Mouse (Mus musculus) urinary bladder, adult 2 months (tissue): Measurements from ENCODE around the gene Nek3. TPM values are rescaled to one million over a fixed set of nuclear protein-coding genes. Genes with fewer than 3 reads are reported as not detected.
A peak's percentile ranks its signal among the peaks of the same experiment; 100 is the strongest.
"Not testable (repeated sequence)": the region's sequence is repeated elsewhere in the genome, so short reads cannot be mapped to it uniquely, and the experiment has no call there.

Source experiments
- DNase-seq: peaks from one replicate; pipeline ENCODE4 v3.0.0; 2022; ENCODE audit warnings: low spot score
- polyA plus RNA-seq: library from polyadenylated mRNA; depleted of rRNA; stranded (reverse); fragments of >200 nt; gene quantifications from 2 replicates; pipeline ENCODE4 v1.2.3, GENCODE M21; 2012; rRNA removed

Nek3 gene
- polyA plus RNA-seq, 1 experiment = 10.1 TPM

- DNase-seq = no peak
These were observed 22.3 kb downstream of the Nek3 start for GRCm38 (mm10) chr8:22143764-22144491.

GRCm38 (mm10) chr8:22142592-22142991, 23.6 kb downstream of the Nek3 start:
- DNase-seq = no peak

GRCm38 (mm10) chr8:22141836-22142385, 24.3 kb downstream of the Nek3 start:
- DNase-seq = no peak

GRCm38 (mm10) chr8:22136462-22136861, 29.8 kb downstream of the Nek3 start:
- not testable (repeated sequence) for DNase-seq

- no peak for DNase-seq
These were observed 31.5 kb downstream of the Nek3 start for GRCm38 (mm10) chr8:22134750-22135135.

- no peak for DNase-seq
These were observed 32.0 kb downstream of the Nek3 start for GRCm38 (mm10) chr8:22134078-22134749.

GRCm38 (mm10) chr8:22132062-22132461, 34.2 kb downstream of the Nek3 start:
- no peak for DNase-seq

GRCm38 (mm10) chr8:22124220-22125152, 41.7 kb downstream of the Nek3 start, which contains the start of gene Nek5:
Gene Nek5, minus strand, starts transcription at chr8:22125053.
- DNase-seq = peak; percentile 26

GRCm38 (mm10) chr8:22107020-22107419, 59.2 kb downstream of the Nek3 start:
- DNase-seq = no peak

GRCm38 (mm10) chr8:22091568-22091967, 74.7 kb downstream of the Nek3 start:
- DNase-seq = no peak

GRCm38 (mm10) chr8:22089226-22089625, 77.0 kb downstream of the Nek3 start:
- DNase-seq = no peak

- DNase-seq = no peak
These were observed 86.8 kb downstream of the Nek3 start for GRCm38 (mm10) chr8:22079313-22080007.

Other genes starting within 250 kb of the Nek3 start
- not detected in 2 replicates for gene Defb15, start 233.7 kb downstream of the Nek3 start, polyA plus RNA-seq
- not detected in 2 replicates for gene Defb35, start 228.1 kb downstream of the Nek3 start, polyA plus RNA-seq
- gene Defb13, start 219.7 kb downstream of the Nek3 start, polyA plus RNA-seq = not detected in 2 replicates
- gene Fam90a1a, start 207.7 kb downstream of the Nek3 start, polyA plus RNA-seq = not detected in 2 replicates
- not detected in 2 replicates for gene Ccdc70, start 196.7 kb downstream of the Nek3 start, polyA plus RNA-seq
- 0.88 and 0.93 TPM in 2 replicates for gene Atp7b, start 106.1 kb downstream of the Nek3 start, polyA plus RNA-seq
- 10.6 and 11.6 TPM in 2 replicates for gene Alg11, start 105.7 kb downstream of the Nek3 start, polyA plus RNA-seq
- 3.6 and 4.7 TPM in 2 replicates for gene Nek5, start 41.4 kb downstream of the Nek3 start, polyA plus RNA-seq
- 4.7 and 5.1 TPM in 2 replicates for gene Ckap2, start 19.4 kb upstream of the Nek3 start, polyA plus RNA-seq
- gene Vps36, start 26.4 kb upstream of the Nek3 start, polyA plus RNA-seq = 29.0 and 30.2 TPM in 2 replicates
- gene Thsd1, start 60.9 kb upstream of the Nek3 start, polyA plus RNA-seq = 12.1 and 12.3 TPM in 2 replicates
- not detected in 2 replicates for gene Tpte, start 117.0 kb upstream of the Nek3 start, polyA plus RNA-seq
- 6.8 and 7.5 TPM in 2 replicates for gene Slc25a15, start 232.2 kb upstream of the Nek3 start, polyA plus RNA-seq
- 19.9 and 22.7 TPM in 2 replicates for gene Mrps31, start 244.9 kb upstream of the Nek3 start, polyA plus RNA-seq